Mouse (Mus musculus): ENCODE measurements at regions not wholly inside any gene's neighbourhood (a gene's known extent, or its start where the extent isn't known, plus 50 kb on each side); places are given as distances from the start of the nearest gene placed in this dataset.

DNA sequence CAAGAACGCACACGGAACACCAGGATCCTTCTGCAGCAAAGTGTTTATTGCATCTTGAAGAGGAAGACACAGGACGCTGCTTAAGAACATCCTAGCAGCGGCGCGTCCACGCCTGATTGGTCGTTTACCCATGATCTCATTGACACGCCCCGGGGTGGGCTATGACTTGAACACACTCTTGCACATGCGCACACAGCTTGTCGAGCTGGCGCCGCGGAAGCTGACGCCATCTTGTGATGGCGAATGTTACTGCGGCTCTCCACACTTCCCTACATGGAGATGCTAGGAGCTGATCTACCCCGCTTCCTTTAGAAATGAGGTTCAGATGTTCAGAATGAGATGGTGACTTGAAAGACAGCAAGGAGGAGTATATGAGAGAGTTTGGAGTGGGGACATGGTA, 978.2 kb downstream of the Efna5 start:
- TF ChIP-seq CTCF (IDR thresholded peaks at IDR 0.05; ENCODE audit: low read depth, low read length) (no peak), GATA1 (IDR thresholded peaks at IDR 0.05; ENCODE audit: borderline replicate concordance, low read length) (no peak), TAL1 (conservative IDR thresholded peaks at IDR 0.05; ENCODE audit: low read depth, low read length) (no peak)
